Mouse (Mus musculus) mesoderm, embryonic 11.5 days (tissue): ENCODE results near the gene Foxs1.

ENCODE experiments used
- DNase-seq: peaks from one replicate; pipeline ENCODE4 v3.0.0-alpha.2; 2012; ENCODE audit warnings: low read depth, low spot score

The Foxs1 gene

DNA sequence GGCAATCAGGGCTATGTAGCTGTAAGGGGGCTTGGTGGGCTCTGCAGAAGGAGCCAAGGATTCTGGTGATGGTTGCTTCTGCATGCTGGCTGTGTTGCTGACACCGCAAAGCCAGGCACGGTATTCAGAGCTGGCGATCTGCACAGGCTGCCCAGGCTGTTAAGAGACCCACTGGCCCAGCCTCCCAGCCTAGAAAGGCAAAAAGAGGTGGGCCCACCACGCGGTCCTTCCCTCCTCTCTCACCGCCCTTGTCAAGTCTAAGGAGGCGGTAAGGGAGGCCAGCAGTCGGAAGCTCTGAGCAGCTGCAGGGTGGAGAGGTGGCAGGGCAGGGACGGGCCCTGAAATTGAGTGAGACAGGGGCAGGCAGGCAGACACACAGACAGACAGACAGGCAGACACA is at the start of gene Foxs1:
Gene Foxs1 (minus strand): TSS at position 161 of the 400 bp plus-strand sequence.
- DNase-seq = no peak

DNA sequence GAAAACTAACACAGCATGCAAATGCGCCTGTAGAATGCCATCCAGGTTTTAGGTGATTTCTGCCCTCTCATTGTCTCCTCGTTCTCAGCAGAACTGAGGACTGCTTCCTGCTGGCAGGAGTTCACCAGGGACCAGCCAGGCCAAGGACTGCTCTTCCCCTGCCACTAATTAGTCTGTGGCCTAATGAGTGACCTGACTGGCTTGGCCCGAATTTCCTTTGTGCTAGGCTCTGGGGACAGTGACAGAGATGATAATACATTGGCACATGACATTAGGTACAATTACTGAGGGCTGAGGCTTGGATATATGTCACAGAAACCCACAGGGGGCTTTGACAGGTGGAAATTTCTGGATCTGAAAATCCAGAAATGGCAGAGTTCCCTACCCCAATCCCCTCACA is 44.0 kb upstream of the Foxs1 start:
- DNase-seq = no peak

DNA sequence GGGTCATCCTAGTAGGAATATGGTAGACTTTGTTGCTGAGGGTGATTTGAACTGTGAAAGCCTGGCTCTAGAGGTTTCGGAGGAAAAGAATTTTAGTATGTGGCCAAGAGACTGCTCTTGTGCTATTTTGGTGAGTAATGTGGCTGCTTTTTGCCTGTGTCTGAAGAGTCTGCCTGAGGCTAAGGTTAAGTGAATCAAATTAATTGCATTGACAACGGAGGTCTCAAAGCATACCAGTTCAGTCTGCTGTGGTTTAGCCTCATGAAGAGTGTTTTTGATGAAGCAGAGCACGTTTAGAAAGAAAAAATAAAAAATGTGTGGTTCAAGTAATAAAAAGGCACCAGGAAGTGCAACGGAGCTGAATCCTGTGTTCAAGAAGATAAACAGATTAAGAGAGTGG is 32.5 kb upstream of the Foxs1 start:
- no peak for DNase-seq

DNA sequence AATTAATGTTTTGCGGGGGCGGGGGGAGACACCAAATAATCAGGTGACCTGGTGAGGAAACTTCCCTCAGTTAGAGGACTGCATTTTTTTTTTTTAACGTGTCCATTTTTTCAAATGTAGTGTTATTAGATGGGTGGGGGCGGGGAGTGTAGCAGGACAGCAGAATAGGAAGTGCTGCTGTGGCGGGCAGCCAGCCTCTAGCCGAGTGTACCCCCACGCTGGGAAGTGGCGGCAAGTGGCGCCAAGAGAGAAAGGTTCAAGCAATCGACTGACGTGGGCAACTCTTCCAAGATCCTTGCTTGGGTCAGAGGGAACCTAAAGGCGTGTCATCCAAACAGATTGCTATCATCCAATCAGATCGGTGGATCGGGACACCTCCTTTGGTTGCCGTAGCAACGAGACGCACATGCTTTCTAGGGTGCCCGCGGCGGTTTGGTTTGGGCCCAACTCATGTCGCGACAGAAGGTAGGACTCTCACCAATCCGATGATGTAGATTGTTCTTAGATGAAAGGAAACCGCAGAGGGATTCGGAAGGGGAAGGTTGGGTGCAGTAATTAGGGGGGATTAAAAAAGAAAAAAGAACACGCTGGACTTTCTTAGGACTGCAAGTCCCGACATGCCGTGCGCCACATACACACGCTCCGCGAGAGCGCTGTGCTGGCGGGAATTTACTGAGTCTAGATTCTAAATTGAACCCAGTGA is 29.2 kb upstream of the Foxs1 start, which contains the start of gene Ttll9:
Gene Ttll9 (plus strand): TSS at position 395 of the 703 bp plus-strand sequence.
- peak; percentile 89 for DNase-seq

DNA sequence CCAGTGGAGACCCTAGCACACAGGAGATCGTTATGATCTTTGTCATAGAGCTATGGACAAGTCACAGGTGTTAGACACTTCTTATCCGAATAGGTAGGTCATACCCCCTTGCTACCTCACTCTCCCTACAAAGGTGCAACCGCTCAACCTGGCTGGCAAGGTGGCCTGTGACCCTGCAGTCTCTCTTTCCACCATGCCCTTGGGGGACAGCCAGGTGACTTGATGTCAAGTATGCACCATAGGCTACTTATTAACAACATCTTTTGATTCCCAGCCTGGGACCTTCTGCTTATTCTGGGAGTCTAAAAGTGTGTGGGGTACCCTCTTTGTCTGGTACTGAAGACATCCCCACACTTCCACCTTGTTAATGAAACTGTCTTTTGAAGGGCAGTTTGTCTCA is 25.1 kb upstream of the Foxs1 start:
- DNase-seq = no peak

DNA sequence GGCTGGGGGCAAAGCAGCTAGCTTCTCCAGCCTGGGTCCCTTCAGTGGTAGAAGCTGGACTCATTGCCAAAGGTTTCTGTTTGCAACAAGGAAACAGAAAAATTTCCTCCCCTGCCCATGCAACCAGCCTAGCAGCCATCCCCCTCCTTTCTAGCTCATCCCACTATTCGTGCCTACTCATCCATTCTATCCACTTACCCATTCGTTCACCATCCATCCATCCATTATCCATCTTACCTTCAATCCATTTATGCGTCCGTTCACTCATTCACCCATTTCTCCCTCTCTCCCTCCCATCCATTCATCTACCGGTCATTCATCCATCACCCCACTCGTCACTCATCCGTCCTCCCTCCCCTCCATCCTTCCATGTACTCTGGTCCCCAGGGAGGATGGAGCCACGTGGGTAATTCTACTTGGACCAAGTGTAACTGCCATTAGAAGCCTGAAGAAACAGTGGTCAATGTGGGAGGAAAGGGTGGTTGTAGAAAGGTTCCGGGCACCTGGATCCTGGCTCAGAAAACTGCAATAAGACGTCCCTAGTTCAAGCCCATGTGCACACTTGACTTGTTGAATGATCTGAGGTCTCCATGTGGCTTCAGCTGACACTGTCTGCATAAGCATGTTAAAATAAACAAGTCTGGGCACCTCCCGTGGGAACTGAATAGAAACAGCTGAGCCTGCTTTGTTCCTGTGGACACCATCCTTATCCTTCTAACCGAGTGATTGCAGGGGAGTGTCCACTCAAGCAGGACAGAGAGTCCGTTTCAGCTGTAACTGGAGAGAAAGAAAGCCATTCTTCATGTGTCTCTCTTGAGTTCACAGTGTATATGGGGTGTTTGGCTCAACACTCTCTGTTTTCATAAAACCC is 19.1 kb upstream of the Foxs1 start:
- DNase-seq = no peak

DNA sequence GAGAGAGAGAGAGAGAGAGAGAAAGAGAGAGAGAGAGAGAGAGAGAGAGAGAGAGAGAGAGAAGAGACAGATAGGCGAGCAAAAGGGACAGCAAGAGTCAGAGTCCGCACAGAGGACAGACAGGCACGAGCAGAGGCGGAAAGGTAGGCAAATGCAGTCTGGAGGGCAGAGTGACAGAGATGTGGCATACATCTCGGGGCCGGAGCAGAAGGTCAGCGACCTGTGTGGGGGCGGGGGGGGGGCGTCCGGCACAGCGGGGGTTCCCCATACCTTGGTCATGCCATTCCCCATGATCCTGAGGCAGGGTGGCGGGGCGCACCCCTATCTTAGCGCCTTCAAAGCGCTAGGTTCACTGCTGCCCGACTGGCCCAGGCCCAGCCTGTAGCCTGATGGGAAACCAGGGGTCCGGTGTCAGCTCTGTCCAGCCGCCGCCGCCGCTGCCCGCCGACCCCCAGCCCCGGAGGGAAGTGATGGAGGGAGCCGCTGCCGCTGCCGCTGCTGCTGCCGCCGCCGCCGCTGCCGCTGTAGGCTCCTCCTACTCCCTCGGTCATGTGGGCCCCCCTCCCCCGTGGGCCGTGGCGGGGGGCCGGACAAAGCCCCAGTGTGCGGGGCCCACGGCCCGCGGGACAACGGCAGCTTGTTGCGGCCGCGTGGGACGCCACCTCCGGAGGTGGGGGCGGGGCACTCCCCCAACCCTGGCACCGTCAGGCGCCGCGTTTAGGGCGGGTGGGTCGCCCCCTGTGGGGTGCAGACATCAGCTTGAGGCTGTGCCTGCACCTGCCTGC is 18.2 kb upstream of the Foxs1 start, which contains the start of gene Dusp15:
Gene Dusp15 (minus strand): TSS at position 634 of the 785 bp plus-strand sequence.
- no peak for DNase-seq

DNA sequence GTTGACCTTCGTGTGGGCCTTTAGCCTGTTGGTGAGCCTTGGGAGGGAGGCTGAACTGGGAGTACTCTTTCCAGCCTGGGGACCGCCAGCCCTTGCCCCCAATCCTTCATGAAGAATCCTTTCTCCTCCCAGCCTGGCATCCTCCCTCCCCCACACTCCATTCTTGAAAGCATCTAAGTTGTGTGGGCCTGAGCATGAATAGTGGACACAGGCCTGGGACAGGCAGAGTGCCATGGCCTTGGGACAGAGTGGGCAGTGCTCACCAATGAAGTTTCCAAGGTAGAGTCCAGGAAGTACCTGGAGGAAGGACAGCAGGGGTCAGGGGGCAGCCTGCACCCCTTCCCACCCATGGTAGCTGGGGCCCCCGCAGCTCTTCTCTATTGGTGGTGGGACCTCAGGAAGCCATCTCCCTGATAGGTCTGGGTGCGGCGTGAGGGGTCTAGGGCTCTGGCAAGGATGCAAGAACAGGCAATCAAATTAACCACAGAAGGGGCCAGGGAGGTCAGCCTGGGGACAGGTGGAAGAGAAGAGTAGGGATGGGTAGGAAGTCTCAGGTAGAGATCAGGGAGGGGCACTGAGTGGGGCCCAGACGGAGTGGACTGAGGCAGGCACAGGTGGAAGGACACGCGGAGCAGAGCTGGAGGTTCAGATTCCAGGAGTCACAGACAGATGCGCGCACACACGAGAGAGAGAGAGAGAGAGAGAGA is 17.5 kb upstream of the Foxs1 start:
- no peak for DNase-seq

DNA sequence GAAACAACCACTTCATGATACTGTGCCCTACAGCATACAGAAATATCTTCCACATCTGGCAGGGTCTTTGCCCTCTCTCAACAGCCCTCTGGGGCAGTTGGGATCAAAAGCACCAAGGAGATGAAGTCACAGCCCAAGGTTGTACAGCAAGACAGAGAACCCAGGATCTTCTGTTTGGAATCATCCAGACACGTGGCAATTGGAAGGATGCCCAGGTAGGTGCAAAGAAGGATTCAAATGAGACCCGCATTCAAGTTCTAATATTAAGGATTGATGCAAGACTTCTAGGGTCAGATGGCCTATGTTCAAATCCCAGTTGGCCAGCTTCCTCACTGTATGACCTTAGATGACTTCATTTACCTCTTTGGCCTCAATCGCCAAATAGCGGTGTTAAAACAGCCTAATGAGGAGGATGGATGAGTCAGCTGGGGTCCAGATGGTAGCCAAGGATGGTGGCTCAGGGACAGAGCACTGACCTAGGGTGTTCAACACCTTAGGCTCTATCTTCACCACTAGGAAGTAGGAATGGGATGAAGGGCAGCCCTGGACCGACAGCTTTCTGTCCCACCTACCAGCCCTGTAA is 15.5 kb upstream of the Foxs1 start:
- DNase-seq = no peak

DNA sequence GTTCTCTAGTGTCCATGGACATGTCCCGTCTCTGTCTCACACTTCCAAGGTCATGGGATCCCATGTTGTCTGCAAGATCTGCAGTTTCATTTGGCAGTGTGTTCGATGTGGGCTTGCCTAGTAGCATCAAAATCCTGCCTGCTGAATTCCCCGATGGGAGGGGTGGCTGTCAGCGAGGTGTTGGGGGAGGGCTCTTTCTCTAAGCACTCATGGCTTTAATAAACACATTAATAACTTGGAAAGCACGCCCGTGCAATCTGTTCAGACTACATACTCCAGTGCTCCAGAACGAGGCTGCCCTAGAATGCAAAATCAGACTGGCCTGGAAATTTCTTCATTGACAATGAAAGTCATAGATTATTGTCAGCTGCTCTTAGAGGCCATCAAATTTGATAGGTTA is 14.1 kb upstream of the Foxs1 start:
- DNase-seq = no peak

DNA sequence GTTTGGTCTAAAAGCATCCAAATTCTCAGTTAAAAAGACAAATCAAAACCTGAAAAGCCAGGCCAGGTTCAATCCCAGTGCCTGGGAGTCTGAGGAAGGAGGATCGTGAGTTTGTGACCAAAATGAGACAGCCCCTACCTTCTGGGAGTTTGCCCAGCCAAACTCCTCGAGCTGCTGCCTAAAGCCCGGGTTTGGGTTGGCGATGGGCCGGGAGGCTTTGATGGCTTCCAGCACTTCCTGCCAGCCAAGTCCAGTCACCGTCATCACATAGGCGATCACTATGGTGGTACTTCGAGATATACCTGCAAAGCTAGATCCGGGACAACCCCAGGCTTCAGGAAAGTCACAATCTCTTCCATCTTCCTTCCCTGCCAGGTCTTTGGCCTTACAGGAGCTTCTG is 11.0 kb upstream of the Foxs1 start:
- no peak for DNase-seq

DNA sequence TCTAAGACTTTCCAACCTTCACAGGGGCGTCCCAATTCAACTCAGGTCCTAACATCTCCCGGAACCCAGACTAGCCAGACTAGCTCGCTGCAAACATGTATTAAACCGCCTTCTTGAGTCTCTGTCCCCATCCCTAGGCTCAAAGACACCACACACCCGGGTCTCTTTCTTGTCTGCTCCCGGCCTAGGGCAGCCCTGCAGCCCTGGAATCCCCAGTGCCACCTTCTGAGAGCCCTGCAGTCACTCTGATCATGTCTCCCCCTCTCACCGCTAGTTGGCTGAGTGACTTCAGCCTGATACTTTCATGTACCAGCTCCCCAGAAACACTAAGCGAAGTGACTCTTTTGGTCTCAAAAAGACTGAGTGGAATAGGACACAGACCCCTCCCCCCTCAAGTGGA is 10.6 kb upstream of the Foxs1 start:
- DNase-seq = no peak

DNA sequence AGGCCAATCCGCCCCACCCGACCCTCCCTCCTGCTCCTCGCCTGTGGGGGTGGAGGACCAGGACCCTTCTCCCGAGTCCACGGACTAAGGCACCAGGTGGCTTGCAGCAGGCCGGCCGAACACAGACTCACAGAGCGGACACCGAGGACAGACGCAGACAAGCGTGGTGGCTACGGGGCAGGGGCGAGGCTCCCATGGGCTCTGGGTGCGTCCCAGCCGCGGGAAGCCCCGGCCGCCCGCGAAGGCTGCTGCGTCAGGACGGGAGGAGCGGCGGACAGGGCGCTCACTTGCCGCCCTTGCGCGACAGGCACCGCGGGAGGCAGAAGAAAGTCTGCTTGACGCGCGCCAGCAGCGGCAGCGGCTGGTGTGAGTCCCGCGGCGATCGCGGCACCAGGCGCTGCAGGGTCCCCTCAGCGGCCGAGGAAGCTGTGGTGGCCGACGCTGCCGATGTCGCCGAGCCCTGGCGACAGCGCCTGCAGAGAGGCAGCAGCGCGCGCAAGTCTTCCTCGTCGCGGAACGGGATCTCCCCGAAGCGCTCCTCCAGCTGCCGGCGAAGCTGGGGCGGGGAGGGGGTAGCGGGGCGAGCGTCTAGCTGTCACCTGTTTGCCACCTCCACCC is 10.0 kb upstream of the Foxs1 start:
- no peak for DNase-seq

DNA sequence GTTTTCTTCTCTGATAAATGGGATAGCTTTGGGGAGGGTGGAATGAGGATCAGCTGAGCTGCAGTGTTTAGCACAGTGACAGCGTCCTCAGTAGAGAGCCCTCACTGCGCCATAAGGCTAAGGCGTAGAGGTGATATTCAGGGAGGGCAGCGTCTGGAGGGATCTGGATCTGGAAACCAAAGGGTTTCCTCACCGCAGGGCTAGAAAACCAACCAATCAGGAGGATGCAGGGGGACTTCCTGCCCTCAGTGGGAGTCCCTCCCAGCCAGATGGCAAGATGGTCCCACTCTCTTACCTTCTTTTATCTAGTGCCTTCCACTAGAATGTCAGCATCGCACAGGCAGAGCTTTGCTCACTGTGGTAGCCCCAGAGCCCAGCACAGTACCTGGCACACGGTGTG is 8.8 kb upstream of the Foxs1 start:
- DNase-seq = no peak

DNA sequence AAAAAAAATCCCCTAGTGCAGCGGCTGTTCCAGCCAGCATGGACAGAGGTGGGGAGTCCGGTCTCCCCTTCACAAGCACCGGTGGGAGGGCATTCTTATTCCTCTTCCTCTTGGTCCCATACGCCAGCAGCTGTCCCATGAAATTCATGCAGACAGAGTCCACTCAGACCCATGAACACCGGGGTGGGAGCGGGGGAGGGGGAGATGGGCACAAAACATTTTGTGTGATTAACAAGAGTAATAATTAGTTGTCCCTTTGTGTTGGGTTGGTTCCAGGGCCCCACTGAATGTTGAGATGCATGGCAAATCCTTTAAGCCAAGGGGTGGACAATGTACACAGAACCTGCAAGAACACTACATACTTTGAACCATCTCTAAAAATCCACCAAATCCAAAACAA is 8.1 kb upstream of the Foxs1 start:
- DNase-seq = no peak

DNA sequence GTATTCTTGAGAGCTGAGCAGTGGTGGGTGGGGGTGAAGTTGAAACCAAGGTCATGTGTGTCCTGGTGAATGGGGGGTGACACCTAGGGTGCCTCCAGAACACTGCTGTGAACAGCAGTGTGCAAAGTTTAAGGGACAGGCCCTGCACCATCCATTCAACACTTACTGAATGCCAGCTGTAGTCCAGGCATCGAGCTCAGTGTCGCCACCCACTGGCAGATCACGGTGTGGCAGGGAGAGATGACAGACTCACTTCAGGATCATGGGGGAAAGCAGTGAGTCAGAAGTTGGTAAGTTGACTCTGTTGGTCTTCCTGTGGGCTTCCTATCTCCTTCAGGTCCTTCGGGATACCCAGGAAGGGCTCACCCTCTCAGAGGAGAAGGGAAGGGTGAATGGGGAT is 6.8 kb upstream of the Foxs1 start:
- no peak for DNase-seq

DNA sequence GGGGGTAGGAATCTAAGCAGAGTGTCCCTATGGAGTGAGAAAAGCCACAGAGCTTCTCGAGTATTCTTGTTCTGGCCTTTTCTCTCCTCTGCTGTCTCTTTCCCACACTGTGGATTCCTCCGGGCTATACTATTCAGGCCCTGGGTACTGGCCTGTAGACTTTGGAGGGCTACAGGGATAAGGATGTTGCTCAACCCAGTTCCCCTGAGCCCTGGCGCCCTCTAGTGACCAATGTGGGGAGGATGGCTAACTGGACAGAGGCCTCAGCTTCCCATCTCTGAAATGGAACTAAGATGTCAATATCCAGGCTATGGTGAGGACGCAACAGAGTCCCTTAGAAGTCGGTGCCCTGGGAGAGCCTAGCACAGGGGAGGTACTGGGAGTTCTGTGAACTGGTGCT is 606 bp upstream of the Foxs1 start:
- DNase-seq = no peak

DNA sequence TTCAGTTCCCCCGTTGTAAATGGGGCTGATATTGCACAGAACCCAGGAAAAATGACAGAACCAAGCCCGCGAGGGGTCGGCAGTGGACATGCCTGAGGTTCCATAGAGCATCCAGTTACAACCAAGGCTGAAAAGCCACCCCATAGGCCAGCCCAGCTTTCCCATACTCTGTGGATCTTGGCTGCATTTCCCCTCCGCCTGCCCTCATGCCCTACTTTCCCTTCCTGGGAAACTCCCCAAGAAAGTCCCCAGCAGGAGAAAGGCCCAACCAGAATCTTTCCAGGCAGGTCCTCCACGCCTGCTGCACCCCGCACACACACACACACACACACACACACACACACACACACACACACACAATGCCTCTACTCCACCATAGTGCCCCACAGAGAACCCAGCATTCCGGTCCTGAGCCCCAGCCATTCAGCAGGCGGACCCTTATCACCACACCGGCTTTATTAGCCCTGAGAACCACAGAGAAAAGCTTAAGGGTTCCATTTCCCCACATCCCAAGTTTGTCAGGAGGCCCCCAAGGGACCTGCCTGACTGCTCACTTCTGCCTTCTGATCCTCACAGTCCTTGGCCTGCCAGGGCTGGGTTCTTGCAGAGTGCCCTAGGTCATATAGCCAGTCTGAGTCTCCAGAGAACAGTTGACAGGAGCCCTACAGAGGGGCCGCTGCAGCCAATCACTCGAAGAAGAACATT is 1.4 kb downstream of the Foxs1 start:
- DNase-seq = no peak

DNA sequence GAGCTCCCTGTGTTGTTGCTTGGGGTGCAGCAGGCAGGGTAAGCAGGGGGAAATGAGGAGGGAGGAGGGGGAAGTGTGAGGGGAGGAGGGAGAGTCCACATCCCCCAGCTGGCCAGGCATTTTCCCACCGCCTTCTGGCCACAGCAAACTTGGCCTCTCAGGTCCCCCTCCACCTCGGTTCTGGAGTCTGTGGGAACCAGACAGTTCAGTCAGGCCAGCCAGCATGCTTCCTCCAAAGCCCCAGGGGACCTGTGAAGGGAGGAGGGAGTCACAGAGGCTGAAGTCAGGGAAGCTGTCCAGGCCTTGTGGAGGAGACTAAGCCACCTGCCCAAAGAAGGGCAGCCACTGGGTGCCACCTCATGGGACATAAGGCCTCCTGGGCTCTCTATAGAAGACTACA is 2.7 kb downstream of the Foxs1 start:
- no peak for DNase-seq

DNA sequence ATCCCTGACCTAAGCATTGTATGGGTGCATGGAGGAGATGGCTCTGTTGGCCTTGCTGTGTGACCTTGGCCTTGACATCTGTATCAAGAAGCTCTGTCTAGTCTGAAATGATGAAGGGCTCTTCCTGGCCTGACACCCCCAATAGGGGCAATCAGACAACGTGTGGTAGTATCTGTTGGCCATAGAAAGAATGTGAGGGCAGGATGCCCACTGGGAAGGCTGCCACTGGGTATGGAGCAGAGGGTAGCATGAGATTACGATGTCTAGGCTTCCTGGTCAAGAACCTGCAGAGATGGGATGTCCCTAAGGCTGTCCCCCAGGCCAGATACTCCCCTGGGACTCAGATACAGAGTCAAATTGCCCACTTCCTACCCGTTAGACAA is 4.0 kb downstream of the Foxs1 start:
- DNase-seq = no peak
